Mouse (Mus musculus): Measurements from ENCODE around the gene Timm8b. TPM values are rescaled to one million over a fixed set of nuclear protein-coding genes. Genes with fewer than 3 reads are reported as not detected.
"Not testable (repeated sequence)": the region's sequence is repeated elsewhere in the genome, so short reads cannot be mapped to it uniquely, and the experiment has no call there.

Timm8b gene
- polyA plus RNA-seq, 1 experiment from 2014 or later = 325 TPM

- peak within 1 kb of the TSS; percentile 91 for H3K9ac ChIP-seq (ENCODE audit: low read depth, low read length)
- 0 out of 2 replicates have a peak, but pooled peaks cover 3% of the 10 kb centered on the region for H3K36me3 ChIP-seq (ENCODE audit: control insufficient read depth, insufficient read depth, low read length)
- under 1% methylated on average over 69 of the region's 81 CpGs for WGBS
- no peaks in the 10 kb centered on the region for H3K27me3 ChIP-seq (ENCODE audit: control insufficient read depth, insufficient read depth, low read length)
- ATAC-seq (ENCODE audit: low FRiP score) (peak; percentile 97), DNase-seq (ENCODE audit: low spot score) (peak; percentile 93)
- H3K4me1 ChIP-seq (replicated peaks; ENCODE audit: control insufficient read depth, insufficient read depth, low read length) = no peaks in the 10 kb centered on the region
- H3K27ac ChIP-seq (ENCODE audit: low read depth, low read length) = peak within 1 kb of the TSS; percentile 90
- peak within 1 kb of the TSS; percentile 81 for H3K4me2 ChIP-seq (replicated peaks; ENCODE audit: low read depth, low read length)
- H3K9me3 ChIP-seq (ENCODE audit: control insufficient read depth, low read length) = no peaks in the 10 kb centered on the region
- peak within 1 kb of the TSS; percentile 96 for H3K4me3 ChIP-seq (ENCODE audit: low read depth, low read length)
These were observed 13.3 kb downstream of the Timm8b start, which contains the start of the genes Pih1d2 and Nkapd1 for GRCm38 (mm10) chr9:50616766-50617603. TSS of gene Pih1d2 (plus strand) at chr9:50617321. TSS of gene Nkapd1 (minus strand) at chr9:50617464.

GRCm38 (mm10) chr9:50617794-50618330 is 14.2 kb downstream of the Timm8b start:
- no peaks in the 10 kb centered on the region for H3K27me3 ChIP-seq (ENCODE audit: control insufficient read depth, insufficient read depth, low read length)
- no peaks in the 10 kb centered on the region for H3K4me1 ChIP-seq (replicated peaks; ENCODE audit: control insufficient read depth, insufficient read depth, low read length)
- DNase-seq (ENCODE audit: low spot score) (no peak), ATAC-seq (ENCODE audit: low FRiP score) (no peak)
- H3K4me2 ChIP-seq (replicated peaks; ENCODE audit: low read depth, low read length) = peak overlapping the region; percentile 81; the same call in 1 of the 2 replicates
- 66% methylated on average over 9 of the region's 9 CpGs for WGBS
- H3K9ac ChIP-seq (ENCODE audit: low read depth, low read length) = no peak overlapping the region
- no peaks in the 10 kb centered on the region for H3K9me3 ChIP-seq (ENCODE audit: control insufficient read depth, low read length)
- H3K4me3 ChIP-seq (ENCODE audit: low read depth, low read length) = peak overlapping the region; percentile 96
- H3K27ac ChIP-seq (ENCODE audit: low read depth, low read length) = no peak overlapping the region
- 0 out of 2 replicates have a peak, but pooled peaks cover 2% of the 10 kb centered on the region for H3K36me3 ChIP-seq (ENCODE audit: control insufficient read depth, insufficient read depth, low read length)

GRCm38 (mm10) chr9:50630903-50631302 is 27.2 kb downstream of the Timm8b start:
- H3K4me3 ChIP-seq (ENCODE audit: low read depth, low read length); H3K27ac ChIP-seq (ENCODE audit: low read depth, low read length); H3K9me3 ChIP-seq (ENCODE audit: control insufficient read depth, low read length); H3K4me2 ChIP-seq (replicated peaks; ENCODE audit: low read depth, low read length); H3K36me3 ChIP-seq (ENCODE audit: control insufficient read depth, insufficient read depth, low read length); ATAC-seq (ENCODE audit: low FRiP score); H3K27me3 ChIP-seq (ENCODE audit: control insufficient read depth, insufficient read depth, low read length); H3K4me1 ChIP-seq (replicated peaks; ENCODE audit: control insufficient read depth, insufficient read depth, low read length); H3K9ac ChIP-seq (ENCODE audit: low read depth, low read length); DNase-seq (ENCODE audit: low spot score): not testable (repeated sequence)
- 83% methylated on average over 6 of the region's 8 CpGs for WGBS

- Histone ChIP-seq H3K36me3 (ENCODE audit: control insufficient read depth, insufficient read depth, low read length) (no peaks in the 10 kb centered on the region), H3K27ac (ENCODE audit: low read depth, low read length) (no peak overlapping the region)
These were observed 28.4 kb downstream of the Timm8b start for GRCm38 (mm10) chr9:50632016-50632688.

GRCm38 (mm10) chr9:50633059-50633458 is 29.3 kb downstream of the Timm8b start:
- H3K4me3 ChIP-seq (ENCODE audit: low read depth, low read length) = no peak overlapping the region
- ATAC-seq (ENCODE audit: low FRiP score) = no peak
- no peaks in the 10 kb centered on the region for H3K27me3 ChIP-seq (ENCODE audit: control insufficient read depth, insufficient read depth, low read length)
- no peaks in the 10 kb centered on the region for H3K4me1 ChIP-seq (replicated peaks; ENCODE audit: control insufficient read depth, insufficient read depth, low read length)
- peak; percentile 21 for DNase-seq (ENCODE audit: low spot score)
- no peak overlapping the region for H3K4me2 ChIP-seq (replicated peaks; ENCODE audit: low read depth, low read length)
- H3K9me3 ChIP-seq (ENCODE audit: control insufficient read depth, low read length) = no peaks in the 10 kb centered on the region
- H3K27ac ChIP-seq (ENCODE audit: low read depth, low read length) = no peak overlapping the region
- no peak overlapping the region for H3K9ac ChIP-seq (ENCODE audit: low read depth, low read length)
- H3K36me3 ChIP-seq (ENCODE audit: control insufficient read depth, insufficient read depth, low read length) = peaks cover 4% of the 10 kb centered on the region; the same call in 1 of the 2 replicates
- 60% methylated on average over 2 of the region's 2 CpGs for WGBS

More at GRCm38 (mm10) chr9:50632016-50632688, 28.4 kb downstream of the Timm8b start:
- no peak for DNase-seq (ENCODE audit: low spot score)
- Histone ChIP-seq H3K4me2 (replicated peaks; ENCODE audit: low read depth, low read length) (no peak overlapping the region), H3K9ac (ENCODE audit: low read depth, low read length) (no peak overlapping the region), H3K9me3 (ENCODE audit: control insufficient read depth, low read length) (no peaks in the 10 kb centered on the region), H3K4me1 (replicated peaks; ENCODE audit: control insufficient read depth, insufficient read depth, low read length) (no peaks in the 10 kb centered on the region), H3K4me3 (ENCODE audit: low read depth, low read length) (no peak overlapping the region), H3K27me3 (ENCODE audit: control insufficient read depth, insufficient read depth, low read length) (no peaks in the 10 kb centered on the region)
- no peak for ATAC-seq (ENCODE audit: low FRiP score)
- WGBS = 86% methylated on average over 6 of the region's 6 CpGs

GRCm38 (mm10) chr9:50634270-50634669 is 30.6 kb downstream of the Timm8b start:
- Histone ChIP-seq H3K27ac (ENCODE audit: low read depth, low read length) (no peak overlapping the region), H3K9ac (ENCODE audit: low read depth, low read length) (no peak overlapping the region), H3K4me3 (ENCODE audit: low read depth, low read length) (no peak overlapping the region), H3K36me3 (ENCODE audit: control insufficient read depth, insufficient read depth, low read length) (peaks cover 4% of the 10 kb centered on the region; the same call in 1 of the 2 replicates), H3K9me3 (ENCODE audit: control insufficient read depth, low read length) (no peaks in the 10 kb centered on the region), H3K4me1 (replicated peaks; ENCODE audit: control insufficient read depth, insufficient read depth, low read length) (no peaks in the 10 kb centered on the region), H3K4me2 (replicated peaks; ENCODE audit: low read depth, low read length) (no peak overlapping the region), H3K27me3 (ENCODE audit: control insufficient read depth, insufficient read depth, low read length) (no peaks in the 10 kb centered on the region)
- DNase-seq (ENCODE audit: low spot score) (no peak), ATAC-seq (ENCODE audit: low FRiP score) (no peak)
- WGBS = 97% methylated on average over 11 of the region's 11 CpGs

- Histone ChIP-seq H3K27me3 (ENCODE audit: control insufficient read depth, insufficient read depth, low read length) (no peaks in the 10 kb centered on the region), H3K4me1 (replicated peaks; ENCODE audit: control insufficient read depth, insufficient read depth, low read length) (no peaks in the 10 kb centered on the region), H3K9me3 (ENCODE audit: control insufficient read depth, low read length) (no peaks in the 10 kb centered on the region), H3K4me2 (replicated peaks; ENCODE audit: low read depth, low read length) (no peak overlapping the region), H3K9ac (ENCODE audit: low read depth, low read length) (no peak overlapping the region), H3K36me3 (ENCODE audit: control insufficient read depth, insufficient read depth, low read length) (peaks cover 15% of the 10 kb centered on the region; the same call in 1 of the 2 replicates), H3K27ac (ENCODE audit: low read depth, low read length) (no peak overlapping the region), H3K4me3 (ENCODE audit: low read depth, low read length) (no peak overlapping the region)
- 75% methylated on average over 10 of the region's 10 CpGs for WGBS
- no peak for ATAC-seq (ENCODE audit: low FRiP score)
- DNase-seq (ENCODE audit: low spot score) = no peak
These were observed 43.2 kb downstream of the Timm8b start for GRCm38 (mm10) chr9:50646826-50647370.

- Histone ChIP-seq H3K9me3 (ENCODE audit: control insufficient read depth, low read length) (no peaks in the 10 kb centered on the region), H3K9ac (ENCODE audit: low read depth, low read length) (no peak overlapping the region), H3K4me1 (replicated peaks; ENCODE audit: control insufficient read depth, insufficient read depth, low read length) (no peaks in the 10 kb centered on the region), H3K36me3 (ENCODE audit: control insufficient read depth, insufficient read depth, low read length) (0 out of 2 replicates have a peak, but pooled peaks cover 4% of the 10 kb centered on the region), H3K4me3 (ENCODE audit: low read depth, low read length) (no peak overlapping the region), H3K27ac (ENCODE audit: low read depth, low read length) (no peak overlapping the region), H3K4me2 (replicated peaks; ENCODE audit: low read depth, low read length) (no peak overlapping the region), H3K27me3 (ENCODE audit: control insufficient read depth, insufficient read depth, low read length) (no peaks in the 10 kb centered on the region)
- ATAC-seq (ENCODE audit: low FRiP score) (no peak), DNase-seq (ENCODE audit: low spot score) (no peak)
- WGBS = 92% methylated on average over 10 of the region's 10 CpGs
These were observed 46.8 kb downstream of the Timm8b start for GRCm38 (mm10) chr9:50650503-50650902.

All from hindbrain, embryonic 11.5 days (tissue).